Mouse (Mus musculus): ENCODE measurements around the gene Prr30.
"Not testable (repeated sequence)": the region's sequence is repeated elsewhere in the genome, so short reads cannot be mapped to it uniquely, and the experiment has no call there.

Prr30 gene

DNA sequence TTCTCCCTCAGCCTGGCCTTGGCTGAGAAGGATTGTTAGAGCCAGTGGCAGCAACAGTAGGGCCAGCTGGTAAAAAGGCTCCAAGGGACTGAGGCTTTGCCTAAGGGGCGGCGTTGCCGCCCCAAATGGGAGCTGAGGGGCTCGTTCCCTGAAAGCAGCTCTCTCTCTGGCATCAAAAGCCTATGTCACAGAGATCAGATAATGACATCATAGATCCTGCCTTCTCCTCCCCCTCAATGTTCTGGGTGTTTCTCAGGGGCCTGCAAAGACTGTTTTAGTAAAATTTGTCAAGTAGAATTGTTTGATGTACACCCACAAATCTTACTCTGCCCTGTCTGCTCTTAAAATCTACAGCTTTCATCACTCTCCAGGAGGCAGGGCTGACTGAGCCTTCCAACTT, at the start of gene Prr30:
Gene Prr30 (minus strand): TSS at position 101 of the 400 bp plus-strand sequence.
- DNase-seq: no peak

GRCm38 (mm10) chr14:101246793-101247192, 46.7 kb upstream of the Prr30 start:
- DNase-seq: no peak

DNA sequence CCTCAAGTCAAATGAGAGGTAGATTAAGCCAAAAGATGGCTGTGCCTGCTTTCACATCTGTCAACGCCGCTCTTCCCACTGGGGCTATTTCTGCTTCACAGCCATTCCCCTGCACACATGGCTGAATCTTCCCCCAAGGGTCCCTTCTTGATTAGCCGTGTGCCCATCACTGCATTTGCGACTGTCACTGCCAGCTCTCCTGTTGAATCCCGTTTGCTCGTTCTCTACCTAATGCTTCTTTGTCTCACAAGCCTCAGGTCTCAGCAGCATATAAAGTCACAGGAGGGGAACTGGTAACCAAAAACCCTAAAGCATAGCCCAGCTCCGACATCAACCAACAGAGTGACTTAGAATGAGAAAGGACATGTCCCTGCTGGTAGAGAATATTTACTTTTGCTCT, 45.6 kb upstream of the Prr30 start:
- DNase-seq: no peak

DNA sequence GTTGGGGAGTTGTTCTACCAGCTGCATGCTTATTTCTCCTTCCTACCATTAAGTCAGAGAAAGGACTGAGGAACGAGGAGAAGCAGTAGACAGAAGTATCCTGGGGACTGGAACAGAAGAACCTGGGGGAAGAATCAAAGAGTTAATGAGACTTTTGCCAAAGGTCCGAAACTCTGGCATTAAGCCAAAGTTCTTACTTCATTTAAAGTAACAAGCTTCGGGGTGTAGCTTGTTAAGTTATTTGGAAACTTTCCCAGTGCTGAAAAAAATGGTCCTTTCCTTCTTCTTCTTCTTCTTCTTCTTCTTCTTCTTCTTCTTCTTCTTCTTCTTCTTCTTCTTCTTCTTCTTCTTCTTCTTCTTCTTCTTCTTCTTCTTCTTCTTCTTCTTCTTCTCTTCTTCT, 44.3 kb upstream of the Prr30 start:
- not testable (repeated sequence) for DNase-seq

GRCm38 (mm10) chr14:101237965-101238364, 37.8 kb upstream of the Prr30 start:
- no peak for DNase-seq

GRCm38 (mm10) chr14:101229068-101229467, 28.9 kb upstream of the Prr30 start:
- no peak for DNase-seq

DNA sequence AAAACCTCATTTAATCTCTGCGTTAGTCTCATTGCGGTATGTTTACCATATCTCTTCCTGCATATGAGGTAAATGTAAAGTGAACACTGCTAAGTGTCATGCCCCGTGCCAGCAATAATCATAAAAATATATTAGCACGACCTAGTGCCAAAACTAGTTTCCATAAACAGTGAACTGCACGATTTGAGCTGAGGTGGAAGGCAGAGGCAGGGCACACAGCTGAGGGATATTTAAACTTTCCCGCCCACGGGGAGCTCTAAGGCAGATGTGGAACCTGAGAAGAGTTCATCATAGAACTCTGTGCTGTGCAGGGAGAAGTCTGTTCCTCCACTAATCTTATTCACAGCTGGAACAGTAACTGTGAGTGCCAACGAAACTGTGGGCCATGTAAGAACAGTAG, 22.2 kb upstream of the Prr30 start:
- DNase-seq: no peak

GRCm38 (mm10) chr14:101172258-101172657, 27.9 kb downstream of the Prr30 start:
- no peak for DNase-seq
